Mouse (Mus musculus) A20 (cell line): ENCODE measurements around the gene Slc44a1.

Experiments
- DNase-seq: peaks from one replicate; pipeline ENCODE4 v3.0.0-alpha.2; 2011; ENCODE audit warnings: low read depth, low spot score

Gene Slc44a1

GRCm38 (mm10) chr4:53431585-53432234 is 8.5 kb upstream of the Slc44a1 start:
- DNase-seq, result no peak

GRCm38 (mm10) chr4:53437110-53437755 is 3.0 kb upstream of the Slc44a1 start:
- no peak for DNase-seq

GRCm38 (mm10) chr4:53438386-53438785 is 1.8 kb upstream of the Slc44a1 start:
- DNase-seq, result no peak

- DNase-seq, result peak; percentile 63
These were observed 1.3 kb upstream of the Slc44a1 start for GRCm38 (mm10) chr4:53438836-53439480.

GRCm38 (mm10) chr4:53439636-53440009 is 590 bp upstream of the Slc44a1 start:
- no peak for DNase-seq

GRCm38 (mm10) chr4:53440816-53441571 is 781 bp downstream of the Slc44a1 start:
- peak; percentile 59 for DNase-seq

GRCm38 (mm10) chr4:53441683-53442082 is 1.5 kb downstream of the Slc44a1 start:
- no peak for DNase-seq

- no peak for DNase-seq
These were observed 6.0 kb downstream of the Slc44a1 start for GRCm38 (mm10) chr4:53446216-53446615.

- DNase-seq, result no peak
These were observed 7.6 kb downstream of the Slc44a1 start for GRCm38 (mm10) chr4:53447773-53448172.

GRCm38 (mm10) chr4:53450736-53451135 is 10.5 kb downstream of the Slc44a1 start:
- DNase-seq, result no peak

- peak; percentile 55 for DNase-seq
These were observed 11.7 kb downstream of the Slc44a1 start for GRCm38 (mm10) chr4:53451887-53452286.

- DNase-seq, result no peak
These were observed 12.2 kb downstream of the Slc44a1 start for GRCm38 (mm10) chr4:53452457-53452856.

- DNase-seq, result no peak
These were observed 13.0 kb downstream of the Slc44a1 start for GRCm38 (mm10) chr4:53452976-53453889.

GRCm38 (mm10) chr4:53455885-53456284 is 15.7 kb downstream of the Slc44a1 start:
- no peak for DNase-seq

GRCm38 (mm10) chr4:53456570-53456969 is 16.4 kb downstream of the Slc44a1 start:
- no peak for DNase-seq

- DNase-seq, result no peak
These were observed 18.3 kb downstream of the Slc44a1 start for GRCm38 (mm10) chr4:53458503-53458902.

GRCm38 (mm10) chr4:53459697-53460096 is 19.5 kb downstream of the Slc44a1 start:
- no peak for DNase-seq

- no peak for DNase-seq
These were observed 20.8 kb downstream of the Slc44a1 start for GRCm38 (mm10) chr4:53461026-53461425.

GRCm38 (mm10) chr4:53462069-53462468 is 21.9 kb downstream of the Slc44a1 start:
- no peak for DNase-seq

- DNase-seq, result no peak
These were observed 22.5 kb downstream of the Slc44a1 start for GRCm38 (mm10) chr4:53462505-53463251.
